Mouse (Mus musculus): Measurements from ENCODE around the gene Vamp1.

DNA sequence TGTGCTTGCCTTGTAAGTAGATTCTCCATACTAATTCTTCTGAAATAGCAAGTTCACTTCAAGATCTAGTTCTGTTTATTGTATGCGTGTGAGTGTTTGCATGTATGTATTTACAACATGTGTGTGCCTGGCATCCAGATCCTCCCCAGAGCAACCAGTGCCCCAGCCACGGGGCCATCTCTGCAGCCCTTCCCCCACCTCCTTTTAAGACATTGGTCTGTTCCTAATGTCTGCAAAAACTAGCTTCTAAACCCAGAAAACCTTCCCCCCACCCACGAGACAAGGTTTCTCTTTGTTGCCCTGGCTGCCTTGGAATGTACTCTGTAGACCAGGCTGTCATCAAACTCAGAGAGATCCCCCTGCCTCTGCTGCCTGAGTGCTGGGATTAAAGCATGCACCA is 7.2 kb downstream of the Vamp1 start:
- TF ChIP-seq CTCF (IDR thresholded peaks at IDR 0.05; ENCODE audit: low read depth, low read length) = no peak
- no peak for TF ChIP-seq POLR2A (IDR thresholded peaks at IDR 0.05; ENCODE audit: extremely low read depth, insufficient read depth, low read length)
